Mouse (Mus musculus) adrenal gland, adult 8-10 months (tissue): ENCODE measurements around the gene Gsn. TPM values are rescaled to one million over a fixed set of nuclear protein-coding genes. Genes with fewer than 3 reads are reported as not detected.

Experiments
- DNase-seq: peaks from one replicate; pipeline ENCODE4 v3.0.0; 2022
- total RNA-seq, 4 experiments: library from RNA; stranded (reverse); gene quantifications; 2 replicates each; pipeline ENCODE4 v1.2.4; 2022

The Gsn gene
- 100 to 1,000 TPM; 331 to 556 (median 419) TPM for total RNA-seq

GRCm38 (mm10) chr2:35255885-35256833 is at the start of gene Gsn:
Gsn (plus strand) TSS chr2:35256380.
- DNase-seq, result peak; percentile 76

- DNase-seq, result no peak
These were observed 49.4 kb upstream of the Gsn start for GRCm38 (mm10) chr2:35206761-35207160.

GRCm38 (mm10) chr2:35208054-35208453 is 48.1 kb upstream of the Gsn start:
- no peak for DNase-seq

- no peak for DNase-seq
These were observed 47.1 kb upstream of the Gsn start for GRCm38 (mm10) chr2:35208931-35209665.

GRCm38 (mm10) chr2:35211681-35212080 is 44.5 kb upstream of the Gsn start:
- DNase-seq, result no peak

- DNase-seq, result no peak
These were observed 42.8 kb upstream of the Gsn start for GRCm38 (mm10) chr2:35213345-35213910.

- peak; percentile 71 for DNase-seq
These were observed 41.3 kb upstream of the Gsn start for GRCm38 (mm10) chr2:35214881-35215358.

- DNase-seq, result no peak
These were observed 40.8 kb upstream of the Gsn start for GRCm38 (mm10) chr2:35215363-35215762.

GRCm38 (mm10) chr2:35216701-35217100 is 39.5 kb upstream of the Gsn start:
- no peak for DNase-seq

- no peak for DNase-seq
These were observed 37.4 kb upstream of the Gsn start for GRCm38 (mm10) chr2:35218736-35219135.

- DNase-seq, result no peak
These were observed 33.3 kb upstream of the Gsn start for GRCm38 (mm10) chr2:35222822-35223391.

- DNase-seq, result no peak
These were observed 31.9 kb upstream of the Gsn start for GRCm38 (mm10) chr2:35224285-35224684.

GRCm38 (mm10) chr2:35228145-35228544 is 28.0 kb upstream of the Gsn start:
- DNase-seq, result no peak

- no peak for DNase-seq
These were observed 26.0 kb upstream of the Gsn start for GRCm38 (mm10) chr2:35230215-35230614.

GRCm38 (mm10) chr2:35231871-35232270 is 24.3 kb upstream of the Gsn start:
- no peak for DNase-seq

- no peak for DNase-seq
These were observed 23.4 kb upstream of the Gsn start for GRCm38 (mm10) chr2:35232595-35233445.

- no peak for DNase-seq
These were observed 22.3 kb upstream of the Gsn start for GRCm38 (mm10) chr2:35233898-35234297.

- DNase-seq, result no peak
These were observed 21.2 kb upstream of the Gsn start for GRCm38 (mm10) chr2:35235021-35235420.

- no peak for DNase-seq
These were observed 11.9 kb upstream of the Gsn start for GRCm38 (mm10) chr2:35244241-35244640.

- no peak for DNase-seq
These were observed 8.4 kb upstream of the Gsn start for GRCm38 (mm10) chr2:35247763-35248162.

GRCm38 (mm10) chr2:35252733-35253132 is 3.4 kb upstream of the Gsn start:
- DNase-seq, result no peak

GRCm38 (mm10) chr2:35253751-35254150 is 2.4 kb upstream of the Gsn start:
- no peak for DNase-seq
